Mouse (Mus musculus): ENCODE measurements around the gene Wdr95. TPM values are rescaled to one million over a fixed set of nuclear protein-coding genes. Genes with fewer than 3 reads are reported as not detected.

The Wdr95 gene
- polyA plus RNA-seq, 1 experiment from 2014 or later: not detected

- H3K36me3 ChIP-seq (ENCODE audit: control insufficient read depth, insufficient read depth, low read length): no peaks in the 10 kb centered on the region
These were observed 57.4 kb downstream of the Wdr95 start for GRCm38 (mm10) chr5:149585910-149586309.

DNA sequence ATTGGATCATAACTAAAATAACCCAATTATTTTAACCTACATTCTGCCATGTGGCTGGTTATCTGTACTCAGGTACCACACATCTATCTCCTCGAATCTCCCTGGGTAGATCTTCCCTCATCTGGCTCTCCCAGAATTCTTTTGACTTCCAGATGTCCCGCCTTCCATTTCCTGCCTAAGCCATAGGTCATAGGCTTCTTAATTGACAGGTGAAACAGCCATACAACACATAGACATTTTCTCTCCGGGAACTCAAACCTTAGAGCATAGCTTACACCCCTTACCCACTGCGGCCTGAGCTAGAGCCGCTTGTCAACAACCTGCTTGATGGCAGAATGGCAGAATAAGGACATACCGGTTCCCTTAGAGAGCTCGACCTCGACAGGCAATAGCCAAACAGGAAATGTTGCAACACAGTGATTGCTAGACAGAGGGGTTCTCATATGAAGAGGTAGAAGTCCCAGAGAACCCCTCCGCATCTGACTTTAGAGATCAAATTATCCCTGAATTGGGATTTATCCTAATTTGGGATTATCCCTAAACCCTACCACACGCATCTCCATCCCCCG lies 58.9 kb downstream of the Wdr95 start:
- TF ChIP-seq EP300 (optimal IDR thresholded peaks at IDR 0.05) (no peak), CTCF (IDR thresholded peaks at IDR 0.05; ENCODE audit: low read depth) (no peak)

More at GRCm38 (mm10) chr5:149585910-149586309, 57.4 kb downstream of the Wdr95 start:
- TF ChIP-seq EP300 (optimal IDR thresholded peaks at IDR 0.05) (no peak), CTCF (IDR thresholded peaks at IDR 0.05; ENCODE audit: low read depth) (peak; percentile 57)
- no peak overlapping the region for H3K9ac ChIP-seq (ENCODE audit: low read length)
- H3K4me3 ChIP-seq (ENCODE audit: low read depth, low read length): no peak overlapping the region
- no peak overlapping the region for H3K4me2 ChIP-seq (replicated peaks; ENCODE audit: low read depth)
- DNase-seq (ENCODE audit: low spot score) (no peak), ATAC-seq (ENCODE audit: low FRiP score, low TSS enrichment) (no peak)
- 67% methylated on average over 10 of the region's 10 CpGs for WGBS
- no peak overlapping the region for H3K27ac ChIP-seq (replicated peaks)
- no peaks in the 10 kb centered on the region for H3K4me1 ChIP-seq (replicated peaks; ENCODE audit: control insufficient read depth, insufficient read depth)
- no peaks in the 10 kb centered on the region for H3K27me3 ChIP-seq (ENCODE audit: control insufficient read depth, insufficient read depth, low read length)
- H3K9me3 ChIP-seq (ENCODE audit: control insufficient read depth, low read length): no peaks in the 10 kb centered on the region

DNA sequence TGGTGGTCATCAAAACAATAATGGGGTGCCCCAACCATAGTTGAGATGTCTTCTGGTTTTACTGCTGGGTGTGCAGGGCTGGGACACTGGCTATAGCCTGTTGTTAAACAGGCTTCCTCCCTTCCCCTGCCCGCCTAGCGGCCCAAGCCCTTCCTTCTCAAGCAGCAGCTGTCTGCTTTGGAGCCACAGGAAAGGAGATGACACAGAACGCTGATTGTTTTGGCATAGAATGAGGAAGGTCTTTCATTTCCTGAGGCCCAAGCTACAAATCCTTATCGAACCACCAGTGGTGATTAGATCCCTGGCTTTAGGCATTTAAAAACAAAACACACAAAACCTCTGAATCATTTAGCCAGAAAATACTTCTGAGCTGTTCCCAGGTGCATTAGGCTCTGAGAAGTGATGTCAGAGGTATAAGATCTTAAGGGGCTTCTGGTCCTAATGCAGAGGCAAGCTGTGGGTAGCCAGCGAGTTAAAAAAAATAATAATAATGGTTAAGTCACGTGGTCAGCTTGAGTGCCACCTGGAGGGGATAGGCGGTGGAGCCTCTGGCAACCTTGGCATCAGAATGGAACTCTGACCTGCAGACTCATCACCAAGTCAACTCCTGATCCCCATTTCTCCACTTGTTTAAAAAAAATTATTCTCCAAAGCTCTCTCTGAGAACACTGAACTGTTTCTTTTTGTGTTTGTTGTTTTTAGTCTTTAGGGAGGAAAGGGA lies 60.5 kb downstream of the Wdr95 start:
- Histone ChIP-seq H3K4me1 (replicated peaks; ENCODE audit: control insufficient read depth, insufficient read depth) (no peaks in the 10 kb centered on the region), H3K27me3 (ENCODE audit: control insufficient read depth, insufficient read depth, low read length) (no peaks in the 10 kb centered on the region), H3K27ac (replicated peaks) (no peak overlapping the region), H3K36me3 (ENCODE audit: control insufficient read depth, insufficient read depth, low read length) (no peaks in the 10 kb centered on the region), H3K9ac (ENCODE audit: low read length) (no peak overlapping the region), H3K4me2 (replicated peaks; ENCODE audit: low read depth) (no peak overlapping the region), H3K4me3 (ENCODE audit: low read depth, low read length) (no peak overlapping the region), H3K9me3 (ENCODE audit: control insufficient read depth, low read length) (no peaks in the 10 kb centered on the region)
- no peak for TF ChIP-seq CTCF (IDR thresholded peaks at IDR 0.05; ENCODE audit: low read depth)
- no peak for TF ChIP-seq EP300 (optimal IDR thresholded peaks at IDR 0.05)
- no peak for ATAC-seq (ENCODE audit: low FRiP score, low TSS enrichment)
- no peak for DNase-seq (ENCODE audit: low spot score)
- WGBS: 51% methylated on average over 7 of the region's 7 CpGs

More for the DNA sequence above, 58.9 kb downstream of the Wdr95 start:
- H3K9me3 ChIP-seq (ENCODE audit: control insufficient read depth, low read length): no peaks in the 10 kb centered on the region
- H3K4me3 ChIP-seq (ENCODE audit: low read depth, low read length): no peak overlapping the region
- H3K27ac ChIP-seq (replicated peaks): no peak overlapping the region
- no peak overlapping the region for H3K4me2 ChIP-seq (replicated peaks; ENCODE audit: low read depth)
- no peaks in the 10 kb centered on the region for H3K4me1 ChIP-seq (replicated peaks; ENCODE audit: control insufficient read depth, insufficient read depth)
- no peak overlapping the region for H3K9ac ChIP-seq (ENCODE audit: low read length)
- 83% methylated on average over 11 of the region's 11 CpGs for WGBS
- ATAC-seq (ENCODE audit: low FRiP score, low TSS enrichment) (no peak), DNase-seq (ENCODE audit: low spot score) (no peak)
- no peaks in the 10 kb centered on the region for H3K36me3 ChIP-seq (ENCODE audit: control insufficient read depth, insufficient read depth, low read length)
- no peaks in the 10 kb centered on the region for H3K27me3 ChIP-seq (ENCODE audit: control insufficient read depth, insufficient read depth, low read length)

- no peak for ATAC-seq (ENCODE audit: low FRiP score, low TSS enrichment)
- no peak for TF ChIP-seq EP300 (optimal IDR thresholded peaks at IDR 0.05)
- TF ChIP-seq CTCF (IDR thresholded peaks at IDR 0.05; ENCODE audit: low read depth): no peak
- no peaks in the 10 kb centered on the region for H3K36me3 ChIP-seq (ENCODE audit: control insufficient read depth, insufficient read depth, low read length)
These were observed 61.5 kb downstream of the Wdr95 start for GRCm38 (mm10) chr5:149589932-149590331.

GRCm38 (mm10) chr5:149594215-149594614 lies 65.7 kb downstream of the Wdr95 start:
- Histone ChIP-seq H3K4me2 (replicated peaks; ENCODE audit: low read depth) (no peak overlapping the region), H3K36me3 (ENCODE audit: control insufficient read depth, insufficient read depth, low read length) (no peaks in the 10 kb centered on the region), H3K9ac (ENCODE audit: low read length) (no peak overlapping the region), H3K4me1 (replicated peaks; ENCODE audit: control insufficient read depth, insufficient read depth) (no peaks in the 10 kb centered on the region), H3K27me3 (ENCODE audit: control insufficient read depth, insufficient read depth, low read length) (no peaks in the 10 kb centered on the region), H3K4me3 (ENCODE audit: low read depth, low read length) (no peak overlapping the region), H3K9me3 (ENCODE audit: control insufficient read depth, low read length) (no peaks in the 10 kb centered on the region), H3K27ac (replicated peaks) (no peak overlapping the region)
- ATAC-seq (ENCODE audit: low FRiP score, low TSS enrichment) (no peak), DNase-seq (ENCODE audit: low spot score) (no peak)
- TF ChIP-seq CTCF (IDR thresholded peaks at IDR 0.05; ENCODE audit: low read depth) (no peak), EP300 (optimal IDR thresholded peaks at IDR 0.05) (no peak)
- 90% methylated on average over 3 of the region's 3 CpGs for WGBS

More at GRCm38 (mm10) chr5:149589932-149590331, 61.5 kb downstream of the Wdr95 start:
- no peaks in the 10 kb centered on the region for H3K9me3 ChIP-seq (ENCODE audit: control insufficient read depth, low read length)
- DNase-seq (ENCODE audit: low spot score): no peak
- no peak overlapping the region for H3K27ac ChIP-seq (replicated peaks)
- WGBS: 37% methylated on average over 3 of the region's 3 CpGs
- no peaks in the 10 kb centered on the region for H3K27me3 ChIP-seq (ENCODE audit: control insufficient read depth, insufficient read depth, low read length)
- no peak overlapping the region for H3K9ac ChIP-seq (ENCODE audit: low read length)
- no peak overlapping the region for H3K4me2 ChIP-seq (replicated peaks; ENCODE audit: low read depth)
- no peaks in the 10 kb centered on the region for H3K4me1 ChIP-seq (replicated peaks; ENCODE audit: control insufficient read depth, insufficient read depth)
- H3K4me3 ChIP-seq (ENCODE audit: low read depth, low read length): no peak overlapping the region

DNA sequence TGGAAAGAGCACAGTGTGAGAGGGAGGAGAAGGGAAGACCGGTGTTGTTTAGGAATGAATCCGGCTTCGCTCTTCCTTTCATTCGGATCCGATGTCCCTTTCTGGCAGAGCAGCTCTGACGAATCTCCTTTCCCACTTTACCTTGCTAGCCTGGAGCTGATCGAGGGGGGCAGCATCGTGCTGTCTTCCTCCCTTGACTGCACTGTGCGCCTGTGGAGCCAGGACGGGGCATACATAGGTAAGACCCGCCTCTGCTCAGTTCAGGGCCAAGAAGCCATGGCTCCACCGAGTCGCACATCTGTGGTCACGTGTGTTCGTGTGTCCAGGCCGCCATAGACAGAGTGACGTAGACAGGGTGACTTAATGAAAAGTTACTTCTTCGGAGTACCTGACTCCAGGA lies 68.9 kb downstream of the Wdr95 start:
- no peak overlapping the region for H3K27ac ChIP-seq (replicated peaks)
- TF ChIP-seq CTCF (IDR thresholded peaks at IDR 0.05; ENCODE audit: low read depth) (no peak), EP300 (optimal IDR thresholded peaks at IDR 0.05) (no peak)
- H3K36me3 ChIP-seq (ENCODE audit: control insufficient read depth, insufficient read depth, low read length): no peaks in the 10 kb centered on the region
- H3K27me3 ChIP-seq (ENCODE audit: control insufficient read depth, insufficient read depth, low read length): no peaks in the 10 kb centered on the region
- DNase-seq (ENCODE audit: low spot score) (no peak), ATAC-seq (ENCODE audit: low FRiP score, low TSS enrichment) (no peak)
- no peak overlapping the region for H3K4me2 ChIP-seq (replicated peaks; ENCODE audit: low read depth)
- H3K9ac ChIP-seq (ENCODE audit: low read length): no peak overlapping the region
- no peaks in the 10 kb centered on the region for H3K4me1 ChIP-seq (replicated peaks; ENCODE audit: control insufficient read depth, insufficient read depth)
- WGBS: 50% methylated on average over 18 of the region's 18 CpGs
- H3K9me3 ChIP-seq (ENCODE audit: control insufficient read depth, low read length): no peaks in the 10 kb centered on the region
- H3K4me3 ChIP-seq (ENCODE audit: low read depth, low read length): no peak overlapping the region

Measured in stomach, postnatal 0 days (tissue).